Mouse (Mus musculus) mouse trophoblast stem cell (cell line): Measurements from ENCODE around the gene Npas4.
"Not testable (repeated sequence)": the region's sequence is repeated elsewhere in the genome, so short reads cannot be mapped to it uniquely, and the experiment has no call there.

Experiments
- in situ Hi-C, 2 experiments: fragments of 300-500 bp; cut with MseI, MboI; formaldehyde crosslinking; loops; 2 replicates in 1 of 2; 3 replicates in 1 of 2; pipeline ENCODE4 v1.15.1; 2025

The Npas4 gene

DNA sequence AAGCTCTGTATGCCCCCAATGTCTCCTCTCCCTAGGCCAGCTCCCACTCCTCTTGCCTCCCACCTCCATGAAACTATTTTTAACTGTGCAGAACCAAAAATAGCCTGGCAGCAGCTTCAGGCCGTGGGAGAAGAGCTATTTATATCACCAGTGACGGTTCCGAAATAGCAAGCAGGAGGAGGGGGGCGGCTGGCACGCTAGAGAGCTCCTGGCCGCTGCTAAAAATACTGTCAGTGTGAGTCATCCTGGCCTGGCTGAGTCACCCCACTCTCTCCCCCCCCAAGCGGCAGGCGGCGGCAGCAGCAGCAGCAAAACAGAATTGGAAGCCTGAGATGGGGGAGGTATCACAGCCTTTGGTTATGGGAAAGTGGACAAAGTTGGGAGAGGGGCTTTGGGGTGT is 2.8 kb upstream of the Npas4 start:
- in situ Hi-C loops = no loop called here

DNA sequence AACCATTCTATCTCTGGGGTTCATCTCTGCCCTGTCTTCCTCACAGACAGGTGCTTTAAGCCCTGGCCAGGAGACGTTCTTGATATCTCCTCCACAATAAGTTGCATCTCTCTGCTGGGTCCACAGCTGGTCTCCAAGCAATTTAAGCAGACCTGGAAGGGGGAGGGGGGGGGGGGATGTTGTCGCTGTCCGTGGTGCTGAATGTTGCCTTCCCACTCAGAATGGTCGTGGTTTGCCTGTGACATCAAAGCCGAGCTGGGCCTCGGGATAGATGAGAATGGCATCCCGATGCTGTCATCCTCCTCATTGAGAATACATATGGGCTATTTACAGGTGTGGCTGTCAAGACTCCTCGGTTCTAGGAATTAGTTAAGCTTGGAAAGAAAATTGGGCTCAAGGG is 2.3 kb upstream of the Npas4 start:
- in situ Hi-C loops = no loop called here

DNA sequence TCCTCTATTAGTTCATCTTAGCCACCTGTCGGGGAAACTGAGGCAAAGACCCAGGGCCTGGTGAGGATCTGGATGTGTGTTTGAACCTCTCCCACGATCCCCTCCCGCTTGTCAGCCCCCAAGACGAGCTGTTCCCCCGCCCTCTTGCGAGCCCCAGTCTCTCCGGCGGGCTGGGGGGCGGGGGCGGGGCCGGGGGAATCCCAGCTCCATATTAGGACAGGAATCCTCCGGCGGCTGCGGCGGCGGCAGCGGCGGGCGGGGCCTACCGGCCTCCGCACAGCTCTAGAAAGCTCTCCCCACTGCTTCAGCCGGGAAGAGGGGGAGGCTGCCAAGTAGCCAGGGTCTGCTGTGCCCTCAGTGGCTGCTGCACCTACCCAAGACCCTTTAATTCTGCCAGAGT is 600 bp upstream of the Npas4 start:
- in situ Hi-C loops = no loop called here

DNA sequence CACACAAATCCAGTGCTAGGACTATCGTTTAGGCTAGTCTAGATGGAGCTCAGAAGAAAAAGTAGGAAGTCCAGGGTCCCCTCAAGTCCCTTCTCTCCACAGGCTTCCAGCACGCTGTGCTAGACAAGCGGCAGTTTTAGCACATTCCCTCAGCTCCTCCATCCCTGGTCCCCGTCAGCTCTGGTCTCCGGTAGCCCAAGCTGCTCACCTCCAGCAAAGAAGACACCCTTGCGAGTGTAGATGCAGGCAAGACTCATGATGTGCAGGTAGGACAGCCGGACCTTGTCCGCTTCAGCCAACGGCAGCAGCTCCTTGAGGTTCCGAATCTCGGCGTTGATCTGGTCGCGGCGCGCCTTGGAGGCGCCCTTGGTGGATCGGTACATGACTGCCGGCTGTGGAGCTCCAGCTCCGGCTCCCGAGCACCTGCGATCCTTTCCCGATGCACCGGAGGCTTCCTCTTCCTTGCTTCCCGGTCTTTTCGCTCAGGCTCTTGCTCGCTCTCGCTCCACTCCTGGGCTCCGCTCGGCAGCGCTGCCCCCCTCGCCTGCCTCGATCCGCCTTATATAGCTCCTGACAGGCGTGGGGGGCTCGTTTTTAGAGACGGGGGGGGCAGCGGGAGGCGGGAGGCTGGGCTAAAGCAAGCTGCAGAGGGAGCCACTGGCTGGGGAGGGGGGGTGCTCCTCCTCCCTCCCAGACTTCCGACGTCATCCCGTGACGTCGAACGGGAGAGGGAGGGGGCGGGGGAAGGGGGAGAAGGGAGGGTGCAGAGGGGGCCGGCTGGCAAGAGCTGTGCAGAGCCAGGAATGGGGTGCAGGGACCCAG is 471 bp downstream of the Npas4 start:
- in situ Hi-C loops = no loop called here

DNA sequence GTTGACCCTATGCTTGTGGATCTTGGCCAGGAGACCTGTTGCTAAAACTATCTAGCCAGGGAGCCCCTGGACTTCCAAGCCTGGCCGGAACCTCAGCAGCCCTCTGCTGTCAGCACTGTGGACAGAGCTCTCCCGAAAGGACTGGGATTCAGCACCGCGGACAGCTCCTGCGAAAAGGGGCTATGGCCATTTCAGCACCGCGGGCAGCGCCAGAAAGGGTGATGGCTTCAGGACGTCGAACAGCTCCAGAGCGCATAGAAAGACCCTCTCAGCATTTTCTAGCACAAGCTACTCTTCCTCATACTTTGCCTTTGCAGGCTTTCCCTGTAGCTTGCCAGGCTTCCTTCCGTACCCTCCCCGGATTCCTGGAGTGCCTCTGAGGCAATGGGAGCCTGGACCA is 1.1 kb downstream of the Npas4 start:
- in situ Hi-C loops = no loop called here

DNA sequence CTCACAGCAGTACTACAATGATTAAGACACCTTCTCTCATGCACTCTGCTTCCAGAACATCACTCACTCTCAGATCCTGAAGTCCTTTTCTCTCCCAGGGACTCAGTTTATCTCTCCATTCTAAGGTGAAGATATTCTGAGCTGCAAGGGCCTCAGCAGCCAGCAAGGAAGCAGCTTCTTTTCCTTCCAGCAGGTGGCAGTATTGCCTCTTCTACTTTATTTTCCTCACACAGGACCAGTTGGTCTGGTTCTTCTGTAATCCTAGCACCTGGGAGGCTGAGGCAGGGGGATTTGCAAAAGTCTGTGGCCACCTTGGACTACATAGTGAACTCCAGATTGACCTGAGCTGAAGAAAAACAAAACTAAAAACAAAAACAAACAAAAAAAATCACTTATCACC is 8.3 kb downstream of the Npas4 start:
- in situ Hi-C loops = no loop called here

DNA sequence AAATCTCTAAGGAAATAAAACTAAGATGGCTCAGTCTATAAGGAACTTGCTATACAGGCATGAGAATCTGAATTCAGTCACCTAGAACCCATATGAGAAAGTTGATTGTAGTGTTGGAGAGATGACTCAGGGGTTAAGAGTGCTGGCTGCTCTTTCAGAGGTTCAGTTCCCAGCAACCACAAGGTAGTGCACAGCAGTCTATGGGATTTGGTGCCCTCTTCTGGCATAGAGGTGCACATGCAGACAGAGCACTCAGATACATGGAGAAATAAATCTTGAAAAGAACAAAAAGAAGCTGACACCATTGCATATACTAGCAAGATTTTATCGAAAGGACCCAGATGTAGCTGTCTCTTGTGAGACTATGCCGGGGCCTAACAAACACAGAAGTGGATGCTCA is 21.9 kb downstream of the Npas4 start:
- in situ Hi-C loops = no loop called here

DNA sequence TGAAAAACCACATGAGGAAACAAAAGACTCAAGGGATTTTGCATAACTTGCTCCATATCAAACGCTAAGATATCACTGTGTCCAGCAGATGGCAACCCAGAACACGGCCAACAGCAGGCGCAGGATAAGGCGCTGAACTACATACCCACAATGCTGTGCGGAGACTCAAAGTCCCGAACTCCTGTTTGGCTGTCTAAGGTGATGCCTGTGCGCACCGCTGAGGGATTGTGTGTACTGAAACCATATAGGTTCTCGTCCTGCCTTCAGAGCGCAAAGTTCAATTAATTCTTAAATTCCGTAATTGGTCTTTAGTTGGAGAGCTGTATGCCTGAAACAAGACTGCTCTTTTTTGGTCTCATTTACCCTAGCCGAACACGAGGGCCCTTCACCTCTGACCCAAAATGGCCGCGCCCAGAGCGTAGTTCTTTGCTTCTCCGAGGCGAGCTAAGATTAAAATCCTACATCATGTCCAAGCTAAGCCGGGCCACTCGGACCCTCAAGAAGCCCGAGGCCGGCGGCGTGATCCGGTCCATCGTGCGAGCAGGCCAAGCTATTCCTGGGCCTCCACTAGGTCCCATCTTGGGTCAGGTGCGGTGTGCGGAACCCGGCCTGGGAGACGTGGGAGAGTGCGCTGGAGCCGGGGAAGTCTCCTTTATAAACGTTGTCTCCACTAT is 28.1 kb downstream of the Npas4 start, which contains the start of gene Mrpl11:
Mrpl11 (plus strand) TSS at position 220 of the 674 bp plus-strand sequence.
- in situ Hi-C loops = no loop called here

DNA sequence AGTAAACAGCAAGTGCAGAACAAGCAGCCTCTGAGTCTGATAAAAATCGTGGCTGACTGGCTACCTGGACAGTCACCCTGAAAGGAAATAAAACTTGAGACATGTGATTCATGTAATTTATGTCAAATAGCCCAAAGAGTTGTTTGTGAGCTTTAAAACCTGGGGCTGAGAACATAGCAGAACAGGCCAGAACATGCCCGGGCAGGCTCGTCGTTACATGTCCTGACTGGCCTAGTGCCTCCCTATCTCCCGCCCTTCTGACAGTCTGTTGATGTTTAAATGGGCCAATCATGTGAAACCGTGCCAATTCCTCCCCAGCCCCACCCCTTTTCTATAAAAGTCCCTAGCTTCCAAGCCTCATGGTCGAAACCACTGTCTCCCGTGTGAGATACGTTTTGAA is 41.5 kb downstream of the Npas4 start:
- in situ Hi-C loops = not testable (repeated sequence)

DNA sequence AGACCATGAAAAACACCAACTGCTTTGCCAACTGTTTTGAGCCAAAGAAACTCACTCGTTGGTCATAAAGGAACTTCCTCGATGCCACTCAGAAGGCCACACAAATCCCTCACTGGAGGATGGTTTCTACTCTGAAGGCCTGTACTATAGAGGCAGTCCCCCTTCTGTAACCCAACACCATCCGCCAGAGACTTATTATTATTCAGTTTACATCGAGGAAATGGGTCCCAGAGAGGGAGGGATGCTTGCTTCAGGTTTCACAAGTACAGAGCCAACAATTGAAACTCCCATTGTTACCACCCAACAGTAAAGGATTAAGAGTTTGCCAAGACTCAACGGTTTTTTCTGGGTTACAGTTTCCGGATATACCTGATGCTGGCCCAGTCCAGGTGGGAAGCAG is 44.6 kb downstream of the Npas4 start:
- in situ Hi-C loops = no loop called here

DNA sequence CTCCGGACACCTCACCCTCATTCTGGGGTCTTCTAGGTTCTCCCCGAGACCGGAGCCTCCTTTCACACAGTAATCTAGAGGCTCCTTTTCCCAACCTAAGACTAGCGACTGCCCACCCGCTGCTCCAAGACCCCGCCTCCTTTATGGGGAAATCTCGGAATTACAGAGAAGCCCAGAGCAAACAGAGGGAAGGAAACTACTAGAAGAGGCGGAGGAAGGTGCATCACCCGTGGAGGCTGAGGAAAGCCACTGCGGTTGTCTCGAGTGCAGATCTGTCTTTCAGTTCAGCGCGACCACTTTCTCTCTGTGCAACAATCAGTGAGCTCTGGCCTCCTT is 46.9 kb downstream of the Npas4 start:
- in situ Hi-C loops = no loop called here

DNA sequence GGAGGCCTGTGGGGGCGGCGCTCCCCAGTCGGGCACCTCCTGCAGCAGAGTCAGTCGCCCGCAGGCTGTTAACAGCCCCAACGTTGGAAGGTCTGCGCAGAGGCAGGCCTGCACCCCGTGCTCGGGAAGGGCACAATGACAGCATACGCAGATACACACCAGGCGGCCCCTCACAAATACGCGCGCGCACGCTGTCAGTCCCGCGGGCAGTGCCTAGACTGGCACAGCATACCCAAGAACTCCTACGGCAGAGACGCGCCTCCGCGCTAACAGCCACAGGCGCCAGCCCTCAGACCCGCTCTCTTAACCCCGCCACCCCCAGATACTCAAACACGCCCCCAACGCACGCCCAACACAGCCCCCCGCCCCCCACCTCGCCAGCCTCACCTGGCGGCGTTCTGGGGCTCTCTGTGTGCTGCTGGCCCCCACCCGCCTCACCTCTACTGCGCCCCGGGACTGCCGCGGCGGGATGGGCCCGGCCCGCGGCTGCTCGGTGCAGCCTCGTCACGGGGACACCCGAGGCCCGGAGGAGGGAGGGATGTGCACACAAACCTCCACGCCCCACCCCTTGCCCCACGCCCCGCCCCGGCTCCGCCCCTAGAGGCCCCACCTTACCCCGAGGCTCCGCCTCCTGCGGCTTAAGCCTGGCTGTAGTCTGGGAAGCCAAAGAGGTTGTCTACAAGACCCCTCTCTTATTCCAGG is 47.4 kb downstream of the Npas4 start, which contains the start of gene Peli3:
Peli3 (minus strand) TSS at position 577 of the 702 bp plus-strand sequence.
- in situ Hi-C loops = no loop called here

DNA sequence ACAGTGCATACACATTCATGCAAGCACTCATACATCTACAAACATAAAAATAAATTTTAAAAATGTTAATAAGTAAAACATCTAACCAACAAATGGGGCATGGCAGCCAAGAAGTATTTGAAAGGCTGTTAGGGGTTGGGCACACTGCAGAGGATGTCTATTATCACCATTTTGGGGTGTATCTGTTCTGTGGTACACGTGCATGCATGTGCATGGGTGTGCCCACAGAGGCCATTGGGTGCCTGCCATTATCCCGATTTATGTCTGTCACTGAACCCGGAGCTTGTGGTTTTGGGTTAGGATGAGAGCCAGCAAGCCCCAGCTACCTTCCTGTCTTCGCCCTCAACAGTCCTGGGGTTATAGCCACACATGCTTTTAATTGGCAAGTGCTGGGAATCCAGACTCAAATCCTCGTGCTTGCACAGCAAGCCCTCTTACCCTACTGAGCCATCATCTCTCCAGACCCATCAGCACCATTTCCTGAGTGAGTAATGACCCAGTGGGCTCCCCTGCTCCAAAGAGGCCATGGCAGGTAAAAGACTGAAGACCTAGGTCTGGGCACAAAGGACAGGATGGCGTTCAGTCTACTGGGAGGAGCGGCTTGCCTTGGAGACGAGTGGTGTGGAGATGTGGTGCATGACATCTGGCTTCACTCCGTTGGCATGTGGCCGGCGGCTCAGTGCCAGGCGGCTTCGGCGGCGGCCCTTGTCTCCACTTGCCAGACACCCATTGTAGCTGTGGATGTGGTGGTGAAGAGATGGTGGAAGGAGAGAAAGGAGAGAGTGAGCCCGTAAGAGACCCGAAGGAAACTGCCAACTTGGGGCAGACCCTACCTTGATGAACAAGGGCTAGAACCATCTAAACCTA is 52.4 kb downstream of the Npas4 start:
- in situ Hi-C loops = no loop called here

DNA sequence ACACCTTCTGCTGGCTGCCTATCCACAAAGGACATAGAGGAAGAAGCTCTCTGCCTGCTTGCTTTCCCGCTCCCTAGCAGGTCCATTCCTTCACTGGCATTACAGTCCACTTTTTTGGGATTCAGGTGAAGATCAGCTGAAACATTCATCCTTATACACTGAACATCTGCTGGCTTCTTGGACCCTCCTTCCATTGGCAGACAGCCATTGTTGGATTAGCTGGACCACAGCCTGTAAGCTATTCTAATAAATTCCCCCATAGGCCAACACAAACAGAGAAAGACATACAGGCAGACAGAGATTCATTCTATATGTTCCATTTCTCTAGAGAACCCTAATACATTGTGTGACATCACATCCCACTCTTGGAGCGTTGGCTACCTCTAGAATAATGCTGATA is 53.2 kb downstream of the Npas4 start:
- in situ Hi-C loops = no loop called here
